Comparison of ENCODE assay signal across 25 mouse cellular contexts in genomic region chr10:86153221-86153620, GRCm38 (mm10).
"Had no signal": no experiment of that assay in that cellular context is flagged by ENCODE, and none has a peak within 500 bp of the region (broad histone marks: within the 10 kb centered on the region; RNA-seq: fewer than 3 reads in every experiment).

No protein-coding gene starts in this region.

- H3K9me3 ChIP-seq: heart, embryonic 10.5 days; heart, embryonic 12.5 days; hindbrain, embryonic 10.5 days; hindbrain, embryonic 12.5 days; intestine, embryonic 15.5 days; limb, embryonic 10.5 days; limb, embryonic 12.5 days; liver, embryonic 13.5 days; liver, embryonic 15.5 days had no signal

- H3K36me3 ChIP-seq: heart, embryonic 10.5 days; heart, embryonic 12.5 days; hindbrain, embryonic 10.5 days; hindbrain, embryonic 12.5 days; intestine, embryonic 15.5 days; limb, embryonic 10.5 days; limb, embryonic 12.5 days; liver, embryonic 13.5 days; liver, embryonic 15.5 days had no signal

- H3K27me3 ChIP-seq: hindbrain, embryonic 12.5 days; intestine, embryonic 15.5 days; limb, embryonic 12.5 days; liver, embryonic 13.5 days; liver, embryonic 15.5 days had no signal

- DNase-seq: gastrocnemius, adult 2 months; gastrocnemius, postnatal 10 days; gastrocnemius, postnatal 25 days; heart, adult 18-20 months; heart, postnatal 10 days; heart, postnatal 4 days; kidney, postnatal 4 days; liver; liver, embryonic 13.5 days; liver, postnatal 0 days had no signal

- H3K4me1 ChIP-seq: hindbrain, embryonic 12.5 days; liver, embryonic 13.5 days; liver, embryonic 15.5 days had no signal

- H3K9ac ChIP-seq: heart, embryonic 12.5 days; hindbrain, embryonic 12.5 days; hindbrain, embryonic 14.5 days; intestine, embryonic 15.5 days; limb, embryonic 12.5 days; liver, embryonic 13.5 days; liver, embryonic 15.5 days; liver, postnatal 0 days had no signal

- H3K27ac ChIP-seq: gastrocnemius, adult 2 months; heart, embryonic 10.5 days; hindbrain, embryonic 10.5 days; hindbrain, embryonic 12.5 days; hindbrain, embryonic 14.5 days; intestine, embryonic 15.5 days; layer of hippocampus, adult 2 months; left cerebral cortex, adult 2 months; limb, embryonic 10.5 days; limb, embryonic 12.5 days; liver, embryonic 13.5 days; liver, embryonic 15.5 days had no signal

- H3K4me2 ChIP-seq: heart, embryonic 12.5 days; hindbrain, embryonic 12.5 days; hindbrain, embryonic 14.5 days; intestine, embryonic 15.5 days; limb, embryonic 12.5 days; liver, embryonic 11.5 days; liver, embryonic 13.5 days; liver, embryonic 15.5 days had no signal

- ATAC-seq: hindbrain, embryonic 16.5 days; inflammation-experienced regulatory T-cells, adult 6 months; intestine, embryonic 15.5 days; intestine, postnatal 0 days; liver, postnatal 0 days had no signal

- H3K4me3 ChIP-seq: gastrocnemius, adult 2 months; heart, embryonic 10.5 days; heart, embryonic 12.5 days; hindbrain, embryonic 10.5 days; hindbrain, embryonic 12.5 days; intestine, embryonic 15.5 days; layer of hippocampus, adult 2 months; left cerebral cortex, adult 2 months; limb, embryonic 10.5 days; limb, embryonic 12.5 days; liver, embryonic 13.5 days; liver, embryonic 15.5 days had no signal
